Mouse (Mus musculus): ENCODE data around the gene Aldh16a1.

- TF ChIP-seq CTCF (IDR thresholded peaks at IDR 0.05; ENCODE audit: low read depth) = no peak
- TF ChIP-seq EP300 (IDR thresholded peaks at IDR 0.05; ENCODE audit: low read depth) = no peak
Observed at GRCm38 (mm10) chr7:45127700-45128224, 26.6 kb downstream of the Aldh16a1 start.
